Mouse (Mus musculus) forebrain, embryonic 13.5 days (tissue): ENCODE measurements around the gene Sec23b. TPM values are rescaled to one million over a fixed set of nuclear protein-coding genes. Genes with fewer than 3 reads are reported as not detected.

Experiments
- ATAC-seq: fragments of 200-750 bp; cut with Nextera tagmentation; 2 replicates; pipeline ENCODE4 v1.8.0; 2017
- H3K27ac ChIP-seq: fragments of 300-500 bp; sonication (generic); 2 replicates; pipeline ENCODE4 v1.5.1; 2015; ENCODE audit warnings: inconsistent platforms, mild to moderate bottlenecking, moderate library complexity
- H3K27me3 ChIP-seq: fragments of 300-500 bp; sonication (generic); 2 replicates; pipeline ENCODE4 v1.6.1; 2015; ENCODE audit warnings: mild to moderate bottlenecking, inconsistent platforms
- H3K36me3 ChIP-seq: fragments of 300-500 bp; sonication (generic); 2 replicates; pipeline ENCODE4 v1.6.1; 2015; ENCODE audit warnings: mild to moderate bottlenecking, inconsistent platforms; ENCODE audit not compliant: poor library complexity, severe bottlenecking
- H3K4me1 ChIP-seq: fragments of 300-500 bp; sonication (generic); 2 replicates; pipeline ENCODE4 v1.6.1; 2015; ENCODE audit warnings: inconsistent platforms
- H3K4me2 ChIP-seq: fragments of 300-500 bp; sonication (generic); 2 replicates; pipeline ENCODE4 v1.6.1; 2015; ENCODE audit warnings: inconsistent platforms, mild to moderate bottlenecking, moderate library complexity
- H3K4me3 ChIP-seq: fragments of 300-500 bp; sonication (generic); 2 replicates; pipeline ENCODE4 v1.5.1; 2015; ENCODE audit warnings: mild to moderate bottlenecking, inconsistent platforms
- H3K9ac ChIP-seq: fragments of 300-500 bp; sonication (generic); 2 replicates; pipeline ENCODE4 v1.6.1; 2015; ENCODE audit warnings: mild to moderate bottlenecking, inconsistent platforms
- H3K9me3 ChIP-seq: fragments of 300-500 bp; sonication (generic); replicated peaks from 2 replicates; pipeline ENCODE4 v1.6.1; 2016; ENCODE audit warnings: inconsistent platforms
- WGBS: fragments of 180-500 bp; shearing (Covaris S2); methylation state at CpG from one replicate; pipeline ENCODE4 v1.1.7; 2015; 5-methylcytosine and 5-hydroxymethylcytosine counted together
- polyA plus RNA-seq: library from polyadenylated mRNA; unstranded; fragments of >200 nt; fragmentation: Nextera tagmentation; extraction: Ambion mirVana; gene quantifications from 2 replicates; pipeline ENCODE4 v1.2.1, GENCODE M21; 2015

Sec23b gene
- polyA plus RNA-seq, 1 experiment from 2014 or later, result 93.0 TPM

GRCm38 (mm10) chr2:144617074-144617874, 61.2 kb downstream of the Sec23b start:
- no peak for ATAC-seq
- 92% methylated on average over 16 of the region's 16 CpGs for WGBS
- Histone ChIP-seq H3K9me3 (no peaks in the 10 kb centered on the region), H3K9ac (no peak overlapping the region), H3K27ac (no peak overlapping the region), H3K27me3 (no peaks in the 10 kb centered on the region), H3K4me2 (no peak overlapping the region), H3K36me3 (no peaks in the 10 kb centered on the region), H3K4me3 (no peak overlapping the region), H3K4me1 (no peaks in the 10 kb centered on the region)

- WGBS, result 56% methylated on average over 6 of the region's 6 CpGs
- H3K27me3 ChIP-seq, result no peaks in the 10 kb centered on the region
- no peak overlapping the region for H3K27ac ChIP-seq
- no peaks in the 10 kb centered on the region for H3K4me1 ChIP-seq
- H3K9ac ChIP-seq, result no peak overlapping the region
- ATAC-seq, result no peak
- H3K36me3 ChIP-seq, result no peaks in the 10 kb centered on the region
- no peak overlapping the region for H3K4me2 ChIP-seq
- H3K4me3 ChIP-seq, result no peak overlapping the region
- no peaks in the 10 kb centered on the region for H3K9me3 ChIP-seq
Measured at GRCm38 (mm10) chr2:144621491-144621890, 65.5 kb downstream of the Sec23b start.

- H3K4me1 ChIP-seq, result no peaks in the 10 kb centered on the region
- 0 out of 2 replicates have a peak, but pooled peaks have one; percentile 9 for ATAC-seq
- H3K27me3 ChIP-seq, result no peaks in the 10 kb centered on the region
- no peaks in the 10 kb centered on the region for H3K36me3 ChIP-seq
- H3K4me3 ChIP-seq, result no peak overlapping the region
- no peak overlapping the region for H3K4me2 ChIP-seq
- no peak overlapping the region for H3K9ac ChIP-seq
- H3K27ac ChIP-seq, result no peak overlapping the region
- WGBS, result 71% methylated on average over 2 of the region's 2 CpGs
- no peaks in the 10 kb centered on the region for H3K9me3 ChIP-seq
Measured at GRCm38 (mm10) chr2:144633551-144633950, 77.5 kb downstream of the Sec23b start.

- H3K27ac ChIP-seq, result no peak overlapping the region
- ATAC-seq, result no peak
- no peak overlapping the region for H3K4me3 ChIP-seq
- no peaks in the 10 kb centered on the region for H3K36me3 ChIP-seq
- no peaks in the 10 kb centered on the region for H3K4me1 ChIP-seq
- 76% methylated on average over 5 of the region's 5 CpGs for WGBS
- H3K27me3 ChIP-seq, result no peaks in the 10 kb centered on the region
- no peak overlapping the region for H3K4me2 ChIP-seq
- no peaks in the 10 kb centered on the region for H3K9me3 ChIP-seq
- no peak overlapping the region for H3K9ac ChIP-seq
Measured at GRCm38 (mm10) chr2:144634231-144634630, 78.2 kb downstream of the Sec23b start.

DNA sequence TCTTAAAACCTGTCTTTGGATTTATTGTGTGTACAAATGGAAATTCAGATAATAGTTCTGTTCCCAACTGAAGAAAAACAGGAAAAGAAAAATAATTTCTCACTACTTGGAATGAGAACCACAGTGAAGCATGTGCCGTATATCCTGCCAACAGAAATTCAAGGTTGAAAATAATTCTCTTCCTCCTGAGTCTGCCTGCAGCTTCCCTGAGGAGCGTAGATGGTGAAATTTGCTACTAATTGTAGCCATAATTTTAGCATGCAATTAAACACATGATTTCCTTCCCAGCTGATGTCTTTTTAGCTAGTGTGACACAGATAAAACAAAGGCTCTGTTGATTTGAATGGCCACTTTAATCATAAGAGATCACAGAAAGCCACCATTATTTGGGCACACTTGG, 78.7 kb downstream of the Sec23b start:
- Histone ChIP-seq H3K27me3 (no peaks in the 10 kb centered on the region), H3K4me2 (no peak overlapping the region), H3K36me3 (no peaks in the 10 kb centered on the region), H3K4me3 (no peak overlapping the region), H3K4me1 (no peaks in the 10 kb centered on the region), H3K9me3 (no peaks in the 10 kb centered on the region), H3K9ac (no peak overlapping the region), H3K27ac (no peak overlapping the region)
- ATAC-seq, result no peak
- 61% methylated on average over 2 of the region's 2 CpGs for WGBS

- Histone ChIP-seq H3K4me1 (no peaks in the 10 kb centered on the region), H3K9ac (no peak overlapping the region), H3K4me3 (no peak overlapping the region), H3K9me3 (no peaks in the 10 kb centered on the region), H3K27me3 (no peaks in the 10 kb centered on the region), H3K36me3 (no peaks in the 10 kb centered on the region), H3K4me2 (no peak overlapping the region), H3K27ac (peak overlapping the region; percentile 25; the same call in 1 of the 2 replicates)
- WGBS, result 23% methylated on average over 5 of the region's 5 CpGs
- ATAC-seq, result peak; percentile 69
Measured at GRCm38 (mm10) chr2:144635644-144636320, 79.8 kb downstream of the Sec23b start.

DNA sequence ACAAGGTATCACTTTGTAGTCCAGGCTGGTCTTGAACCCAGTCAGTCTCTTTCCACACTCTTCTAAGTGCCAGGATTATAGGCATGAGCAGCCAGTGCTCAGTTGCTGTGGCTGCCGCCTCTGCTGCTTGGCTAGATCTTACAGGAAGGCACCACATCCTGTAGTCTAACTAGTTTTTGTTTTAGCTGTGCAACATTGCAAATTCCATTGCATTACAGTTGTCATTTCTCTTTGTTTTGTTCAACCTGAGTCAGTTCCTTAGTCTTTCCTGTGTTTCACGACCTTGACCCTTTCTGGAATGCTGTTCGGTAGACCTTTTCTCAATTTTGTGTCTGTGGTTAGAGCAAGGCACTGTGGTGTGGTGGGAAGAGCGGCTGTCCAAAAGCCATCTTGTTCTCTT, 81.2 kb downstream of the Sec23b start:
- WGBS, result 94% methylated on average over 4 of the region's 4 CpGs
- Histone ChIP-seq H3K9me3 (no peaks in the 10 kb centered on the region), H3K36me3 (no peaks in the 10 kb centered on the region), H3K4me3 (no peak overlapping the region), H3K27me3 (no peaks in the 10 kb centered on the region), H3K9ac (no peak overlapping the region), H3K4me2 (no peak overlapping the region), H3K4me1 (no peaks in the 10 kb centered on the region), H3K27ac (no peak overlapping the region)
- ATAC-seq, result no peak

DNA sequence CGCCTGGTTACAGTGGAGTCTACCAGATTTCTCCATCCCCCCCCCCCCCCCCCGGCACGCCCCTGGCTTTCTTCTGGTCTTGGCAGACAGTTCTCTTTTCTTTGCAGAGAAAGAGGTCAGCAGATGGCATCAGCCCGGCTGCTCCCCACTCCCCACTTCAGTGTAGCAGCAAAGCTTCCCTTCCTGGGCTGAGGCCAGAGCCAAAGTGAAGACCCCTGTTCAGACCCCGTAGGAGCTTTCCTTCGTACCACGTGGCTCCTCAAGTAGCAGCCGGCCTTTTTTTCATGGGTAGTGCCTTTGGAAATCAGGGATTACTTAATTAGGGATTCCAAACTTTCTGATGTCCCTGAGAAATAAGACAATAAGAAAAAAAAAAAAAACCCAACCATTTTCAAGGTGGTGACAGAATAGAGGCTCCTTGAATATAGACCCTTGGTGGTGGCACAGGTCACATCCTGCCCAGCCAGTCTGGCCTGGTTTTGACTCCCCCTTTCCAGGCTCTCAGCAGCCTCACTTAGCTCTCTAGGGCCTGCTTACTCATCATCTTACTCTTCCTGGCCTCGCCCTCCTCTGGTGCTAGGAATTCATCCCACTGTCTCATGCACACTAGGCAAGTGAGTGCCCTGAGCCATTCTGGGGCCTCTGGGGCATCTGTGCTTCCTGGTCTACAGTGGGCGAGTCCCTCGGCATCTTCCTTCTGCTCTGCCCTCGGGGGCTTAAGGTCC, 81.8 kb downstream of the Sec23b start:
- Histone ChIP-seq H3K9ac (no peak overlapping the region), H3K36me3 (no peaks in the 10 kb centered on the region), H3K4me1 (no peaks in the 10 kb centered on the region), H3K27me3 (no peaks in the 10 kb centered on the region), H3K4me3 (no peak overlapping the region), H3K27ac (no peak overlapping the region), H3K4me2 (no peak overlapping the region), H3K9me3 (no peaks in the 10 kb centered on the region)
- 80% methylated on average over 10 of the region's 12 CpGs for WGBS
- no peak for ATAC-seq

GRCm38 (mm10) chr2:144638719-144639118, 82.7 kb downstream of the Sec23b start:
- Histone ChIP-seq H3K4me3 (no peak overlapping the region), H3K36me3 (no peaks in the 10 kb centered on the region), H3K4me2 (no peak overlapping the region), H3K9ac (no peak overlapping the region), H3K4me1 (no peaks in the 10 kb centered on the region), H3K9me3 (no peaks in the 10 kb centered on the region), H3K27ac (no peak overlapping the region), H3K27me3 (no peaks in the 10 kb centered on the region)
- 69% methylated on average over 4 of the region's 4 CpGs for WGBS
- no peak for ATAC-seq

GRCm38 (mm10) chr2:144640101-144640500, 84.1 kb downstream of the Sec23b start:
- no peaks in the 10 kb centered on the region for H3K4me1 ChIP-seq

More at GRCm38 (mm10) chr2:144640101-144640500, 84.1 kb downstream of the Sec23b start:
- no peak overlapping the region for H3K4me2 ChIP-seq
- H3K36me3 ChIP-seq, result no peaks in the 10 kb centered on the region
- no peak overlapping the region for H3K4me3 ChIP-seq
- no peaks in the 10 kb centered on the region for H3K27me3 ChIP-seq
- H3K9me3 ChIP-seq, result no peaks in the 10 kb centered on the region
- WGBS, result 70% methylated on average over 7 of the region's 7 CpGs
- H3K27ac ChIP-seq, result no peak overlapping the region
- ATAC-seq, result no peak
- H3K9ac ChIP-seq, result no peak overlapping the region
